Mouse (Mus musculus) right cerebral cortex, postnatal 4 days (tissue): ENCODE measurements around the gene Nanos2.

Experiments
- DNase-seq: peaks from one replicate; pipeline ENCODE4 v3.0.0-alpha.2; 2022

Nanos2 gene

GRCm38 (mm10) chr7:18991660-18992293 lies 4.6 kb downstream of the Nanos2 start:
- peak; percentile 40 for DNase-seq

GRCm38 (mm10) chr7:18992294-18992675 lies 5.1 kb downstream of the Nanos2 start:
- DNase-seq = peak; percentile 44

GRCm38 (mm10) chr7:18993036-18993435 lies 5.8 kb downstream of the Nanos2 start:
- DNase-seq = no peak

GRCm38 (mm10) chr7:18998835-18999234 lies 11.6 kb downstream of the Nanos2 start:
- DNase-seq = no peak

- DNase-seq = no peak
These were observed 13.2 kb downstream of the Nanos2 start for GRCm38 (mm10) chr7:19000421-19000820.

- no peak for DNase-seq
These were observed 14.0 kb downstream of the Nanos2 start for GRCm38 (mm10) chr7:19001066-19001806.

- no peak for DNase-seq
These were observed 14.5 kb downstream of the Nanos2 start for GRCm38 (mm10) chr7:19001807-19002085.

GRCm38 (mm10) chr7:19002115-19002514 lies 14.9 kb downstream of the Nanos2 start:
- no peak for DNase-seq

GRCm38 (mm10) chr7:19002848-19003498 lies 15.8 kb downstream of the Nanos2 start:
- peak; percentile 62 for DNase-seq

- peak; percentile 87 for DNase-seq
These were observed 16.9 kb downstream of the Nanos2 start, which contains the start of gene Irf2bp1 for GRCm38 (mm10) chr7:19003902-19004630. Gene Irf2bp1, plus strand, starts transcription at chr7:19004044.

- peak; percentile 43 for DNase-seq
These were observed 17.5 kb downstream of the Nanos2 start for GRCm38 (mm10) chr7:19004631-19005079.

GRCm38 (mm10) chr7:19005417-19006121 lies 18.4 kb downstream of the Nanos2 start:
- no peak for DNase-seq

- peak; percentile 74 for DNase-seq
These were observed 19.3 kb downstream of the Nanos2 start for GRCm38 (mm10) chr7:19006476-19006875.

- no peak for DNase-seq
These were observed 20.1 kb downstream of the Nanos2 start for GRCm38 (mm10) chr7:19007026-19007977.

GRCm38 (mm10) chr7:19010581-19010980 lies 23.4 kb downstream of the Nanos2 start:
- no peak for DNase-seq

- no peak for DNase-seq
These were observed 24.9 kb downstream of the Nanos2 start for GRCm38 (mm10) chr7:19012025-19012621.

GRCm38 (mm10) chr7:19012882-19013281 lies 25.7 kb downstream of the Nanos2 start:
- DNase-seq = no peak

GRCm38 (mm10) chr7:19014452-19014851 lies 27.3 kb downstream of the Nanos2 start:
- no peak for DNase-seq

- no peak for DNase-seq
These were observed 28.8 kb downstream of the Nanos2 start for GRCm38 (mm10) chr7:19016042-19016441.

- DNase-seq = no peak
These were observed 30.7 kb downstream of the Nanos2 start for GRCm38 (mm10) chr7:19017909-19018308.

- no peak for DNase-seq
These were observed 33.8 kb downstream of the Nanos2 start for GRCm38 (mm10) chr7:19021048-19021447.
